Mouse (Mus musculus) R1 (cell line): ENCODE results near the gene Eif2s3x.
A peak's percentile ranks its signal among the peaks of the same experiment; 100 is the strongest.

Experiments
- DNase-seq: peaks from one replicate; pipeline ENCODE4 v3.0.0-alpha.2; 2018; ENCODE audit warnings: low read depth, low spot score

Gene Eif2s3x

GRCm38 (mm10) chrX:94212597-94213321, at the start of gene Eif2s3x:
Gene Eif2s3x, minus strand, starts transcription at chrX:94212862.
- DNase-seq, result peak; percentile 90

GRCm38 (mm10) chrX:94235601-94236000, 22.9 kb upstream of the Eif2s3x start:
- no peak for DNase-seq

GRCm38 (mm10) chrX:94235190-94235555, 22.5 kb upstream of the Eif2s3x start:
- peak; percentile 4 for DNase-seq

GRCm38 (mm10) chrX:94234532-94235189, 22.0 kb upstream of the Eif2s3x start, which contains the start of gene Klhl15:
Gene Klhl15, plus strand, starts transcription at chrX:94234599.
- peak; percentile 85 for DNase-seq

- no peak for DNase-seq
Observed at GRCm38 (mm10) chrX:94233936-94234531, 21.4 kb upstream of the Eif2s3x start.

GRCm38 (mm10) chrX:94233432-94233831, 20.8 kb upstream of the Eif2s3x start:
- no peak for DNase-seq

GRCm38 (mm10) chrX:94213384-94213783, 722 bp upstream of the Eif2s3x start:
- DNase-seq, result no peak

GRCm38 (mm10) chrX:94212264-94212596, 432 bp downstream of the Eif2s3x start:
- DNase-seq, result no peak

- peak; percentile 70 for DNase-seq
Observed at GRCm38 (mm10) chrX:94197789-94198188, 14.9 kb downstream of the Eif2s3x start.

GRCm38 (mm10) chrX:94193901-94194300, 18.8 kb downstream of the Eif2s3x start:
- DNase-seq, result peak; percentile 69

GRCm38 (mm10) chrX:94185156-94185555, 27.5 kb downstream of the Eif2s3x start:
- peak; percentile 58 for DNase-seq

- DNase-seq, result no peak
Observed at GRCm38 (mm10) chrX:94183814-94184213, 28.8 kb downstream of the Eif2s3x start.

GRCm38 (mm10) chrX:94177715-94178340, 34.8 kb downstream of the Eif2s3x start:
- peak; percentile 95 for DNase-seq

- DNase-seq, result peak; percentile 15
Observed at GRCm38 (mm10) chrX:94169348-94169747, 43.3 kb downstream of the Eif2s3x start.

- DNase-seq, result peak; percentile 43
Observed at GRCm38 (mm10) chrX:94152251-94152830, 60.3 kb downstream of the Eif2s3x start.

- peak; percentile 24 for DNase-seq
Observed at GRCm38 (mm10) chrX:94150471-94150870, 62.2 kb downstream of the Eif2s3x start.

- no peak for DNase-seq
Observed at GRCm38 (mm10) chrX:94142004-94142771, 70.5 kb downstream of the Eif2s3x start.

GRCm38 (mm10) chrX:94140080-94140479, 72.6 kb downstream of the Eif2s3x start:
- DNase-seq, result no peak
